Mouse (Mus musculus) forebrain, embryonic 15.5 days (tissue): Measurements from ENCODE around the gene Tm9sf4. TPM values are rescaled to one million over a fixed set of nuclear protein-coding genes. Genes with fewer than 3 reads are reported as not detected.

Source experiments
- ATAC-seq: fragments of 200-750 bp; cut with Nextera tagmentation; replicated peaks from 2 replicates; pipeline ENCODE4 v1.8.0; 2017; ENCODE audit warnings: mild to moderate bottlenecking, moderate TSS enrichment, moderate library complexity
- H3K27ac ChIP-seq: fragments of 300-500 bp; sonication (generic); replicated peaks from 2 replicates; pipeline ENCODE4 v1.5.1; 2015; ENCODE audit warnings: mild to moderate bottlenecking, inconsistent platforms
- H3K27me3 ChIP-seq: fragments of 300-500 bp; sonication (generic); 2 replicates; pipeline ENCODE4 v1.6.1; 2015; ENCODE audit warnings: inconsistent platforms
- H3K36me3 ChIP-seq: fragments of 300-500 bp; sonication (generic); 2 replicates; pipeline ENCODE4 v1.6.1; 2015; ENCODE audit warnings: mild to moderate bottlenecking, inconsistent platforms
- H3K4me1 ChIP-seq: fragments of 300-500 bp; sonication (generic); 2 replicates; pipeline ENCODE4 v1.6.1; 2015; ENCODE audit warnings: inconsistent platforms
- H3K4me2 ChIP-seq: fragments of 300-500 bp; sonication (generic); replicated peaks from 2 replicates; pipeline ENCODE4 v1.6.1; 2015; ENCODE audit warnings: mild to moderate bottlenecking, inconsistent platforms
- H3K4me3 ChIP-seq: fragments of 300-500 bp; sonication (generic); 2 replicates; pipeline ENCODE4 v1.5.1; 2015; ENCODE audit warnings: mild to moderate bottlenecking, inconsistent platforms
- H3K9ac ChIP-seq: fragments of 300-500 bp; sonication (generic); replicated peaks from 2 replicates; pipeline ENCODE4 v1.6.1; 2015; ENCODE audit warnings: mild to moderate bottlenecking, inconsistent platforms
- H3K9me3 ChIP-seq: fragments of 300-500 bp; sonication (generic); 2 replicates; pipeline ENCODE4 v1.6.1; 2016; ENCODE audit warnings: inconsistent platforms
- WGBS: fragments of 180-500 bp; shearing (Covaris S2); methylation state at CpG from one replicate; pipeline ENCODE4 v1.1.7; 2015; ENCODE audit warnings: mixed read lengths; 5-methylcytosine and 5-hydroxymethylcytosine counted together
- polyA plus RNA-seq: library from polyadenylated mRNA; unstranded; fragments of >200 nt; fragmentation: Nextera tagmentation; extraction: Ambion mirVana; gene quantifications from 2 replicates; pipeline ENCODE4 v1.2.1, GENCODE M21; 2015

Gene Tm9sf4
- polyA plus RNA-seq, 1 experiment from 2014 or later, result 71.9 TPM

DNA sequence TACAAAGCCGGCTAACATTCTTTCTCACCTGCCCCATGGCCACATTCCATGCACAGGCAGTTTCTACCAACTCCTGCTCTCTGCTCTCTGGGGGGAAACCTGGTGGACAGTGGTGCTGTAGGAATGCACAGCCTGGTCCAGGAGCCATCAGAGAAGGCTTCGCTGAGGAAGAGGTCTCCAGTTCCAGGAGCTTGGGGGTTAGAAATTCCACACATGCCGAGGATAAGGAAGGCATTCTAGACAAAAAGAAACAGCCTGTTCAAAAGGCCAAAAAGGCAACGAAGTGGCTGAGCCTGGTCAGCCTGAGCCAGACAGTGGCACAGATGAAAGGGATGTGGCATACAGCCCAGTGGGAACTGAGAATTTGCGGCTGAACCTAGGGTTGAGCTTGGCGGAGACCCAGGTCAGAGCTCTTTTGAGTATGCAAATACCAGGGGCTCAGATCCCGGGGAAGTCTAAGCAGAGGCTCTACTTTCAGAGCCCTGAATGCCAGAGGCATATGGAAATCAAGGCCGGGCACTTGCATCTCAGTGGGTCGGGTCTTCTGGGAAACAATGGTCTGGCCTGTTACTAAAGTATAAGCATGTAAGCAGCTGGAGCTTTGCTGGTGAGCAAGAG, 21.0 kb upstream of the Tm9sf4 start:
- H3K27ac ChIP-seq, result no peak overlapping the region
- no peaks in the 10 kb centered on the region for H3K9me3 ChIP-seq
- WGBS, result 10% methylated on average over 9 of the region's 9 CpGs
- no peak; the same call in 1 of the 2 replicates for ATAC-seq
- no peaks in the 10 kb centered on the region for H3K36me3 ChIP-seq
- peaks cover 11% of the 10 kb centered on the region for H3K4me1 ChIP-seq
- H3K9ac ChIP-seq, result no peak overlapping the region
- H3K4me2 ChIP-seq, result no peak overlapping the region
- peaks cover 5% of the 10 kb centered on the region; the same call in 1 of the 2 replicates for H3K27me3 ChIP-seq
- no peak overlapping the region for H3K4me3 ChIP-seq

DNA sequence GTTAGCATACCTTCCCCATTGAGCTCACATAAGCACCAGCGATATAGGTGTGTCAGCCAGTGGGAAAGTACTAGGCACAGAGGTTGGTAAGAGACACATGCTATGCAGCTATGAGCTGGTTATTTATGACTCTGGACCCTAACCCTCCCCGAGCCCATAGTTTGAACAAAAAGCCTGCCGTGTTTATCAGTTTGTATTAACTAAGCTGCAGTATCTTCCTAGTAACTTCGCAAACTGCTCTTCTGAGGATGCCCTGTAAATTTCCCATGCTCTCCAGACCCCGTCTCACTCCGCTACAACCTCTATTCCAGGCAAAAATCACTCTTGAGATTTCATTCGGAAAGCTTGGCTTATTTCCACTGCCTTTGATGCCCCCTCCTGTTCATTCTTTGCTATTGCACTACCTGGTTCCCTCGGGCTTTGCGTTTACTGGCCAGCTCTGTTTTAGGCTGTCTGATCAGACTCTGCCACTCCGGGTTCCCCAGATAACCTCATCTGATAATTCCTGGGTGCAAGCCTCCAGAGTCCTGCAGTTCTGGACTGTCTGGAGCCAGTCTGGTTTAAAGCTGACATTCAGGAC, 18.4 kb upstream of the Tm9sf4 start:
- Histone ChIP-seq H3K4me1 (peaks cover 11% of the 10 kb centered on the region), H3K4me2 (no peak overlapping the region), H3K9me3 (no peaks in the 10 kb centered on the region), H3K27ac (no peak overlapping the region), H3K27me3 (peaks cover 5% of the 10 kb centered on the region; the same call in 1 of the 2 replicates), H3K9ac (0 out of 2 replicates have a peak overlapping the region, but pooled peaks have one; percentile 19), H3K36me3 (no peaks in the 10 kb centered on the region), H3K4me3 (no peak overlapping the region)
- WGBS, result 30% methylated on average over 10 of the region's 10 CpGs
- ATAC-seq, result no peak

DNA sequence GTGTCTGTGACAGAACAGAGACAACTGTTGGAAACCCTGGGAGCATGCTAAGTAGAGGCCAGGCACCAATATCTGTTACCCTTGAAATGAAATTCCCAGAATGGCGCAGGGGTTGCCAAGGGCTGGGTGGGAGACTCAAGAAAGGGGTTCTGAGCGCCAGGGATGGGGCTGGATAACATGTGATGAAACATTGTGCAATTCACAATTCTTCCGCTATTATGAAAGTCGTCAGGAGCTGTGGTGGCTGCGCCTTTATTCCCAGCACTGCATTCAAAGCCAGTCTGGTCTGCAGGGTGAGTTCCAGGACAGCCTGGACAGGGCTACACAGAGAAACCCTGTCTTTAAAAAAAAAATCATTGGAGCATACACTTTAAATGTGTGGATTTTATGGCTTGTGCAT, 15.8 kb upstream of the Tm9sf4 start:
- H3K27ac ChIP-seq, result no peak overlapping the region
- peaks cover 5% of the 10 kb centered on the region; the same call in 1 of the 2 replicates for H3K27me3 ChIP-seq
- no peaks in the 10 kb centered on the region for H3K9me3 ChIP-seq
- no peaks in the 10 kb centered on the region for H3K36me3 ChIP-seq
- WGBS, result 75% methylated on average over 5 of the region's 5 CpGs
- H3K4me2 ChIP-seq, result no peak overlapping the region
- no peak overlapping the region for H3K9ac ChIP-seq
- H3K4me1 ChIP-seq, result peaks cover 5% of the 10 kb centered on the region
- ATAC-seq, result no peak
- H3K4me3 ChIP-seq, result no peak overlapping the region

DNA sequence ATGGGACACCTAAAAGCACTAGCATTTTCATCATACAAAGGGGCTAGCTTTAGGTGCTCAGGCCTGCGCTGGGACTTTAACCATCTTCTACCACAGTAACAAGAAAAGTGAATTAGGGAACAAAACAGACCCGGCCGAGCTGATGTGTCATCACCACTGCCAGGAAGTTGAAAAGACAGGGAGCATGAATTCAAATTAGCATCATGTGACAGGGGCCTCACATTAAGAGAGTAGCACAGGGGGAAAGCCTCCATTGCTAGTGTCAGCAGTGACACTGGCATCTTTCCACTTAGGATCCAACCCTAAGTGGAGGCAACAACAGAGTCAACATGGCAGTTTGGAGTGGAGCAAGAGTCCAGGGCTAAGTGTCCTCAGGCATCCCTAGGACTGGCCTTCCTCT, 13.9 kb upstream of the Tm9sf4 start:
- peaks cover 4% of the 10 kb centered on the region; the same call in 1 of the 2 replicates for H3K4me1 ChIP-seq

DNA sequence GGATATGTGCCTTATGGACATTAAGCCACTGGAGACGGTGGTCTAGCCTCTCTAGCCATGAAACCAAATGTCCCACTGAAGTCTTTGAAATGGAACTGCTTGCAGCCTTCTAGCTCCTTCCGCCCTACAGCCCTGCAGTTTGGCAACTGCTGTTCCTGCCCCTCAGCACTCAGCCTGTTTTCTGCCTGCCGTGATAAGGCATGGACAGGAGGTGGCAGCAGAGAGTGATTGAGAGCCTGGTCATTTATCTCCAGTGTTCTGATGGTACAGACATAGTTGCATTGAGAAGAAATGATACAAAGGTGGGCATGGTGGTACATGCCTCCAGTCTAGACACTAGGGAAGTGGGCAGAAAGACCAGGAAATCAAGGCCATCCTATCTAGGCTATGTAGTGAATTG, 13.4 kb upstream of the Tm9sf4 start:
- Histone ChIP-seq H3K36me3 (no peaks in the 10 kb centered on the region), H3K27me3 (no peaks in the 10 kb centered on the region), H3K4me3 (no peak overlapping the region), H3K27ac (no peak overlapping the region), H3K9ac (no peak overlapping the region), H3K4me1 (peaks cover under 1% of the 10 kb centered on the region; the same call in 1 of the 2 replicates), H3K9me3 (no peaks in the 10 kb centered on the region), H3K4me2 (no peak overlapping the region)
- WGBS, result 21% methylated on average over 3 of the region's 3 CpGs
- ATAC-seq, result peak; percentile 58

More for the DNA sequence above, 13.9 kb upstream of the Tm9sf4 start:
- no peak for ATAC-seq
- WGBS, result 87% methylated on average over 3 of the region's 3 CpGs
- Histone ChIP-seq H3K27ac (no peak overlapping the region), H3K9me3 (no peaks in the 10 kb centered on the region), H3K9ac (no peak overlapping the region), H3K4me3 (no peak overlapping the region), H3K27me3 (peaks cover 4% of the 10 kb centered on the region; the same call in 1 of the 2 replicates), H3K36me3 (no peaks in the 10 kb centered on the region), H3K4me2 (no peak overlapping the region)

DNA sequence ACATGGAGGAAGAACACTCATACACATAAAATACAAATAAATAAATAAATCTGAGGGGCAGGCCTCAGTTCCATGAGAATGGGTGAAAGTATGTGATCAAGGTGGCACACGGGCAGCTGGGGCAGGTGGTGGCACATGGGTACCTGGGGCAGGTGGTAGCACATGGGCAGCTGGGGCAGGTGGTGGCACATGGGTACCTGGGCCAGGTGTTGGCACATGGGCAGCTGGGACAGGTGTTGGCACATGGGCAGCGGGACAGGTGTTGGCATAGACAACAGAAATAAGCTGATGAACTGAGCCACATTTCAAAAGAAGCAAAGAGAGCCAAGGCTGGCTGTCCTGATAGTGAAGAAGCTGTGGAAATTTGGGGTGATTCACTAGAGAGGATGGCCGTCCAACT, 11.4 kb upstream of the Tm9sf4 start:
- Histone ChIP-seq H3K27me3 (peaks cover 3% of the 10 kb centered on the region; the same call in 1 of the 2 replicates), H3K27ac (no peak overlapping the region), H3K9me3 (no peaks in the 10 kb centered on the region), H3K4me1 (no peaks in the 10 kb centered on the region), H3K9ac (no peak overlapping the region), H3K36me3 (no peaks in the 10 kb centered on the region), H3K4me3 (no peak overlapping the region), H3K4me2 (no peak overlapping the region)
- no peak for ATAC-seq
- WGBS, result 85% methylated on average over 3 of the region's 3 CpGs

DNA sequence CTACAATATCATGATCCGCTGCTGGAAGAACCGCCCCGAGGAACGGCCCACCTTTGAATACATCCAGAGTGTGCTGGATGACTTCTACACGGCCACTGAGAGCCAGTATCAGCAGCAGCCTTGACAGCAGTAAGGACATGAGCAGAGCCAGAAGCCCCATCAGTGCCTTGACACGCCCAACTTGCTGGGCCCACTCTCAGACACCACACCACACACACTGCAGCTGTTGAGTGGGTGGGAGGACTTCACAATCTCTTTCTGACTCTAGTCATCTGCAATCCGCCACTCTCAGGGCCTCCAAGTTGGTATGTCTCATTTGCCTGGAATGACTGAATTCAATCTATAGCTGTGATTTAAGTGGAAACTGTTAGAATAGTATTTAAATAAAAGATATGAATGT, 10.1 kb upstream of the Tm9sf4 start:
- no peak overlapping the region for H3K4me3 ChIP-seq
- no peaks in the 10 kb centered on the region for H3K36me3 ChIP-seq
- no peak overlapping the region for H3K27ac ChIP-seq
- ATAC-seq, result no peak
- no peak overlapping the region for H3K9ac ChIP-seq
- no peaks in the 10 kb centered on the region for H3K9me3 ChIP-seq
- no peak overlapping the region for H3K4me2 ChIP-seq
- no peaks in the 10 kb centered on the region for H3K4me1 ChIP-seq
- H3K27me3 ChIP-seq, result peaks cover 3% of the 10 kb centered on the region; the same call in 1 of the 2 replicates
- WGBS, result 78% methylated on average over 7 of the region's 7 CpGs

GRCm38 (mm10) chr2:153151926-153152665, 9.0 kb upstream of the Tm9sf4 start:
- H3K36me3 ChIP-seq, result no peaks in the 10 kb centered on the region
- 83% methylated on average over 8 of the region's 8 CpGs for WGBS
- no peak overlapping the region for H3K4me2 ChIP-seq
- no peaks in the 10 kb centered on the region for H3K9me3 ChIP-seq
- no peaks in the 10 kb centered on the region for H3K4me1 ChIP-seq
- no peak overlapping the region for H3K27ac ChIP-seq
- H3K9ac ChIP-seq, result no peak overlapping the region
- peaks cover 3% of the 10 kb centered on the region; the same call in 1 of the 2 replicates for H3K27me3 ChIP-seq
- no peak overlapping the region for H3K4me3 ChIP-seq
- ATAC-seq, result no peak

GRCm38 (mm10) chr2:153153033-153153450, 8.1 kb upstream of the Tm9sf4 start:
- Histone ChIP-seq H3K36me3 (no peaks in the 10 kb centered on the region), H3K4me1 (no peaks in the 10 kb centered on the region), H3K4me3 (no peak overlapping the region), H3K27me3 (peaks cover 3% of the 10 kb centered on the region; the same call in 1 of the 2 replicates), H3K9ac (no peak overlapping the region), H3K27ac (no peak overlapping the region), H3K9me3 (no peaks in the 10 kb centered on the region), H3K4me2 (no peak overlapping the region)
- WGBS, result 70% methylated on average over 4 of the region's 4 CpGs
- no peak for ATAC-seq

DNA sequence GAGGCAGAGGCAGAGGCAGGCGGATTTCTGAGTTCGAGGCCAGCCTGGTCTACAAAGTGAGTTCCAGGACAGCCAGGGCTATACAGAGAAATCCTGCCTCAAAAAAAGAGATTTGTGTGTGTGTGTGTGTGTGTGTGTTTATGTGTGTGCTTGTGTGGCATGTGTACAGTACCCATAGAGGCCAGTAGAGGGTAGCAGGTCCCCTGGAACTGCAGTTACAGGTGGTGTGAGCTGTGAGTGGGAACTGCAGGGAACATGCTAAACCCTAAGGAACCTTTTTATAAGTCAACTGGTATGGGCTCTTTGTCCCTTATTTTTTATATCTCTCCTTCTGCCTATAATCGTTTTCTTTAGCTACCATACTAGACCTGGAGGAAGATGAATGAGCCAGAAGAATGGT, 3.8 kb upstream of the Tm9sf4 start:
- Histone ChIP-seq H3K4me1 (peaks cover 5% of the 10 kb centered on the region), H3K4me3 (no peak overlapping the region), H3K9ac (no peak overlapping the region), H3K9me3 (no peaks in the 10 kb centered on the region), H3K36me3 (no peaks in the 10 kb centered on the region), H3K27me3 (peaks cover 8% of the 10 kb centered on the region), H3K27ac (no peak overlapping the region), H3K4me2 (no peak overlapping the region)
- ATAC-seq, result no peak
- WGBS, result 86% methylated on average over 2 of the region's 3 CpGs

DNA sequence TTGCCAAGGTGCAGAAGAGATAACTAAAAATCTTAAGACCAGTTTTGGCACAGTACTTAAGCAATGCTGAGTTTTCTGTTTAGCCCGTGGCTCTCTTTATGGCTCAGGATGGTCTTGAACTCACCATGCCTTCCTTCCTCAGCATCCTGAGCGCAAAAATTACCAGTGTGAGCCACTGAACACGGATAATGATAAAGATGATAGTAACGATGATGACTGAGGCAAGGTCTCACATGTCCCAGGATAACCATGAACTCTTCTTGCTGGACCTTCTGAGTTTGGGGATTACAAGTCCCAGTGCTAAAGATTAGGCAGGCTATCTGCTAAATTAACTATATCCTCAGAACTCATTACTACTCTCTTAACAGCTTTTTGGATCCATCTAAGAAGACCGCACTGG, 970 bp upstream of the Tm9sf4 start:
- Histone ChIP-seq H3K27me3 (peaks cover 6% of the 10 kb centered on the region; the same call in 1 of the 2 replicates), H3K4me1 (peaks cover 12% of the 10 kb centered on the region), H3K9me3 (no peaks in the 10 kb centered on the region), H3K36me3 (no peaks in the 10 kb centered on the region), H3K27ac (no peak overlapping the region), H3K4me3 (no peak overlapping the region), H3K4me2 (no peak overlapping the region), H3K9ac (no peak overlapping the region)
- 89% methylated on average over 5 of the region's 5 CpGs for WGBS
- no peak for ATAC-seq

- H3K9me3 ChIP-seq, result no peaks in the 10 kb centered on the region
- H3K4me1 ChIP-seq, result peaks cover 12% of the 10 kb centered on the region
- peak overlapping the region; percentile 98 for H3K27ac ChIP-seq
- peak; percentile 50 for ATAC-seq
- 1% methylated on average over 16 of the region's 16 CpGs for WGBS
- H3K9ac ChIP-seq, result peak overlapping the region; percentile 84
- H3K36me3 ChIP-seq, result no peaks in the 10 kb centered on the region
- H3K4me3 ChIP-seq, result peak overlapping the region; percentile 80
- H3K27me3 ChIP-seq, result peaks cover 6% of the 10 kb centered on the region; the same call in 1 of the 2 replicates
- peak overlapping the region; percentile 83 for H3K4me2 ChIP-seq
Observed at GRCm38 (mm10) chr2:153161684-153162080, 579 bp downstream of the Tm9sf4 start.
